Mouse (Mus musculus): ENCODE results near the gene Gm2030. TPM values are rescaled to one million over a fixed set of nuclear protein-coding genes. Genes with fewer than 3 reads are reported as not detected.
"Not testable (repeated sequence)": the region's sequence is repeated elsewhere in the genome, so short reads cannot be mapped to it uniquely, and the experiment has no call there.

The Gm2030 gene
- total RNA-seq (2021) = not detected
- long read RNA-seq, experiment 1 = 0 reads
- long read RNA-seq, experiment 2 = 0 reads

GRCm38 (mm10) chrX:26309944-26310343 lies at the start of gene Gm2030:
TSS of gene Gm2030 (minus strand) at chrX:26310044.
- H3K27ac ChIP-seq; intact Hi-C loops (cut with DNase I); H3K4me3 ChIP-seq; DNase-seq: not testable (repeated sequence)

Other genes with a start within 250 kb of the Gm2030 start
- gene Gm2012, start 78.7 kb downstream of the Gm2030 start, total RNA-seq (2021) = not detected
- gene Slx, start 235.5 kb upstream of the Gm2030 start, total RNA-seq (2021) = not detected

Data from gastrocnemius, adult 2 months (tissue).